Mouse (Mus musculus) embryonic facial prominence, embryonic 11.5 days (tissue): Measurements from ENCODE around the gene Hmga1. TPM values are rescaled to one million over a fixed set of nuclear protein-coding genes. Genes with fewer than 3 reads are reported as not detected.

ENCODE experiments used
- ATAC-seq: fragments of 200-750 bp; cut with Nextera tagmentation; replicated peaks from 2 replicates; pipeline ENCODE4 v1.8.0; 2017; ENCODE audit warnings: low read depth; ENCODE audit not compliant: insufficient number of reproducible peaks, low FRiP score, low TSS enrichment
- DNase-seq: peaks from one replicate; pipeline ENCODE4 v3.0.0-alpha.2; 2015; ENCODE audit warnings: low spot score
- H3K27ac ChIP-seq: fragments of 300-500 bp; sonication (generic); replicated peaks from 2 replicates; pipeline ENCODE4 v1.5.1; 2014; ENCODE audit warnings: mild to moderate bottlenecking, low read depth, low read length, control low read depth
- H3K27me3 ChIP-seq: fragments of 300-500 bp; sonication (generic); 2 replicates; pipeline ENCODE4 v1.6.1; 2014; ENCODE audit warnings: mild to moderate bottlenecking, low read length, moderate library complexity, mixed read lengths; ENCODE audit not compliant: control insufficient read depth, insufficient read depth
- H3K36me3 ChIP-seq: fragments of 300-500 bp; sonication (generic); replicated peaks from 2 replicates; pipeline ENCODE4 v1.6.1; 2014; ENCODE audit warnings: low read depth, mild to moderate bottlenecking, low read length, moderate library complexity, mixed read lengths; ENCODE audit not compliant: control insufficient read depth, insufficient read depth
- H3K4me1 ChIP-seq: fragments of 300-500 bp; sonication (generic); 2 replicates; pipeline ENCODE4 v1.6.1; 2014; ENCODE audit warnings: low read length, mixed read lengths; ENCODE audit not compliant: control insufficient read depth, insufficient read depth
- H3K4me2 ChIP-seq: fragments of 300-500 bp; sonication (generic); 2 replicates; pipeline ENCODE4 v1.6.1; 2014; ENCODE audit warnings: low read depth, mild to moderate bottlenecking, control low read depth, low read length, moderate library complexity
- H3K4me3 ChIP-seq: fragments of 300-500 bp; sonication (generic); 2 replicates; pipeline ENCODE4 v1.5.1; 2014; ENCODE audit warnings: low read depth, low read length, control low read depth
- H3K9ac ChIP-seq: fragments of 300-500 bp; sonication (generic); replicated peaks from 2 replicates; pipeline ENCODE4 v1.6.1; 2014; ENCODE audit warnings: mild to moderate bottlenecking, control low read depth, low read length
- H3K9me3 ChIP-seq: fragments of 300-500 bp; sonication (generic); replicated peaks from 2 replicates; pipeline ENCODE4 v1.6.1; 2016; ENCODE audit warnings: mild to moderate bottlenecking, low read length, inconsistent platforms, mixed read lengths; ENCODE audit not compliant: control insufficient read depth
- WGBS: fragments of 180-500 bp; shearing (Covaris S2); extraction: QIAGEN DNeasy Blood & Tissue Kit; methylation state at CpG from one replicate; pipeline ENCODE4 v1.1.7; 2014; 5-methylcytosine and 5-hydroxymethylcytosine counted together
- polyA plus RNA-seq: library from polyadenylated mRNA; unstranded; fragments of >200 nt; fragmentation: Nextera tagmentation; extraction: Ambion mirVana; gene quantifications from 2 replicates; pipeline ENCODE4 v1.2.1, GENCODE M21; 2014

Gene Hmga1
- polyA plus RNA-seq, 1 experiment from 2014 or later = 415 TPM

DNA sequence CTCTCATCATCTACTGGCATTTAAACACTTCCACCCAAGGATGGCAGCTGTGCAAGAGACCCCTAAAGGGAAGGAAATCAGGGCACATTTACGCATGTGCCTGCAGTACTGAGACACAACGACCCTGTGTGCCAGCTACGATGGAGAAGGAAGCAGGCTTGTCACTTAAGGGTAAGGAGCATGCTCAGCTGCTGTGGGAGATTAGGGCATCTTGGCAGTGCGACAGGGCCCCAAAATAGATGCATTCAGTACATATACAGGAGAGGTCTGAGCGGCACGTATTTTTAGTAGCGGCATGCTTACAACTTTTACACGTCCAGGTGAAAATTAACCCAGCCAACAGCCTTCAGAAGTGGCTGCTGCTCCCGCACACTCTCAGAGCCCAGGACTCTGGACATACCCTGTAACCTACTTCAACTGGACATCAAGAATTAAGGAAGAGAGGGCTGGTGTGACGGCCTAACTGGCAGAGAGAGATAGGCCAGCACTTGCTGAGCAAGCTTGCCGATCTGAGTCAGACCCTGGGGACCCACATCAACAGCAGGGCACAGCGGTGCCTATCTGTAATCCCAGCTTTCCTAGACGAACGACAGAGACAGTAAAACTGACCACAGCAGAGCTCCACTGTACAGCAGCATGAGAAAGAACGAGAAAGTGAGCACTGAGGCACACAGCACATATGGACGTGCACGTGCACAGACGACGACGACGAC, 47.4 kb downstream of the Hmga1 start:
- Histone ChIP-seq H3K4me3 (no peak overlapping the region), H3K27ac (no peak overlapping the region), H3K9me3 (no peaks in the 10 kb centered on the region), H3K27me3 (no peaks in the 10 kb centered on the region), H3K36me3 (peaks cover 2% of the 10 kb centered on the region; the same call in 1 of the 2 replicates), H3K4me2 (no peak overlapping the region), H3K4me1 (no peaks in the 10 kb centered on the region), H3K9ac (no peak overlapping the region)
- 84% methylated on average over 21 of the region's 21 CpGs for WGBS
- ATAC-seq (no peak), DNase-seq (no peak)

DNA sequence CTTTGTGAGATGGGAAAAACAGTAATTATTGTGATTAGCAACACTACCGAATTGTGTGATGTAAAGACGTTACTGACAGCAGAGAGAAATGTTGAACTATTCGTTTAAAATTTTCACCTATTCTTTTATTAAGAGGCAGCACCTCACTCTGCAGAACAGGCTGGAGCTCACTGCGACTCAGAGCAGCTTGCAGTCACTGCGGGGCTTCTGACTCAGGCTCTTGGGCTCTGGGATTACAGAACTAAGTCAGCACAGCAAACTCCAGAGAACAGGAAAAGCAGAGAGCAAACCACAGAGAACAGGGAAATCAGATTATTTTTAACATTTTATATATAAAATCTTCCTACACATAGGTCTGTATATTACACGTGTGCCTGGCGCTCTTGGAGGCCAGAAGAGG, 53.3 kb downstream of the Hmga1 start:
- ATAC-seq = no peak
- Histone ChIP-seq H3K27me3 (no peaks in the 10 kb centered on the region), H3K27ac (no peak overlapping the region), H3K4me3 (no peak overlapping the region), H3K9me3 (no peaks in the 10 kb centered on the region), H3K4me1 (no peaks in the 10 kb centered on the region), H3K9ac (no peak overlapping the region), H3K36me3 (peaks cover 2% of the 10 kb centered on the region; the same call in 1 of the 2 replicates), H3K4me2 (no peak overlapping the region)
- no peak for DNase-seq
- 89% methylated on average over 7 of the region's 7 CpGs for WGBS

GRCm38 (mm10) chr17:27610679-27611518, 54.6 kb downstream of the Hmga1 start:
- Histone ChIP-seq H3K27ac (no peak overlapping the region), H3K9ac (no peak overlapping the region), H3K4me2 (no peak overlapping the region), H3K27me3 (no peaks in the 10 kb centered on the region), H3K4me3 (no peak overlapping the region), H3K4me1 (no peaks in the 10 kb centered on the region), H3K36me3 (peaks cover 2% of the 10 kb centered on the region; the same call in 1 of the 2 replicates), H3K9me3 (no peaks in the 10 kb centered on the region)
- ATAC-seq = no peak
- DNase-seq = no peak
- 89% methylated on average over 10 of the region's 10 CpGs for WGBS

DNA sequence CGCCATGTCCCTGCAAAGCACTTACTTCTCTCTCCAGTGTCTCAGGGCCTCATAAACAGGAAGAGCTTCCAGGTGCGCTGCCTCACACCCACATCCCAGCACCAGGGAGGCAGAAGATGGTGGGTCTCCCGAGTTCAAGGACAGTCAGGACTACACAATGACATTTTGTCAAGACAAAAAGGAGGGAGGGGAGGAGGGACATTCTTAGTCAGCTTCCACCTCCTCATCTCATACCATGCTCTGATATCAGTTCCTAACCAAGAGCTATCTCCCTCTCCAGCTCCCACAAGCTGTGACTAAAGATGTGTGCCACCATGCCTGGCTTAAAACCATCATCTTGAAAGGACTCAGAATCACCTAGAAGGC, 55.2 kb downstream of the Hmga1 start:
- Histone ChIP-seq H3K4me1 (no peaks in the 10 kb centered on the region), H3K36me3 (peaks cover 2% of the 10 kb centered on the region), H3K9ac (no peak overlapping the region), H3K4me3 (no peak overlapping the region), H3K4me2 (no peak overlapping the region), H3K27ac (no peak overlapping the region), H3K27me3 (no peaks in the 10 kb centered on the region), H3K9me3 (no peaks in the 10 kb centered on the region)
- no peak for ATAC-seq
- no peak for DNase-seq
- 55% methylated on average over 3 of the region's 3 CpGs for WGBS

- peaks cover 2% of the 10 kb centered on the region for H3K36me3 ChIP-seq
- no peaks in the 10 kb centered on the region for H3K27me3 ChIP-seq
- WGBS = 93% methylated on average over 5 of the region's 5 CpGs
- no peak for DNase-seq
- no peak overlapping the region for H3K27ac ChIP-seq
- H3K4me2 ChIP-seq = no peak overlapping the region
- no peaks in the 10 kb centered on the region for H3K4me1 ChIP-seq
- no peak overlapping the region for H3K9ac ChIP-seq
- no peak for ATAC-seq
- H3K4me3 ChIP-seq = no peak overlapping the region
- no peaks in the 10 kb centered on the region for H3K9me3 ChIP-seq
Measured at GRCm38 (mm10) chr17:27611994-27612393, 55.7 kb downstream of the Hmga1 start.

DNA sequence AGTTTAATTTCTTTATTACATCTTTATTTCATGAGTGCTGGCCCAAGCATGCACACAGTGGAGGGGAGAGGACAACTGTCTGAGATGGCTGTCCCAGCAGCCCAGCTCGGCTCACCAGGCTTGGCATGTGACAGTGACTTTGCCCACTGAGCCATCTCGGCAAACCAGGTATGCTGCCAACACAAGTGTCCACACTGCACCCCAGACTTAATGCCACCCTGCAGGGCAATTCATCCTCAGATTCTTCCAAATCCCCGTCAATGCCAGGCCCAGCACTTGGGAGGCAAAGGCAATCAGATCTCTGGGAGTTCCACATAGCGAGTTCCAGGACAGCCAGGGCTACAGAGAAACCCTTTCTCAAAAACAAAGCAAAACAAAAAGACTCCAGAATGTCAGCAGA, 56.7 kb downstream of the Hmga1 start:
- peaks cover 2% of the 10 kb centered on the region for H3K36me3 ChIP-seq
- H3K4me2 ChIP-seq = no peak overlapping the region
- H3K27me3 ChIP-seq = no peaks in the 10 kb centered on the region
- 81% methylated on average over 4 of the region's 4 CpGs for WGBS
- no peak overlapping the region for H3K4me3 ChIP-seq
- no peak overlapping the region for H3K9ac ChIP-seq
- no peak overlapping the region for H3K27ac ChIP-seq
- H3K4me1 ChIP-seq = no peaks in the 10 kb centered on the region
- H3K9me3 ChIP-seq = no peaks in the 10 kb centered on the region
- ATAC-seq (no peak), DNase-seq (no peak)

Other genes with a start within 250 kb of the Hmga1 start
- 0.49 and 0.88 TPM in 2 replicates for gene Grm4, start 35.1 kb upstream of the Hmga1 start, polyA plus RNA-seq
- 13.3 and 16.7 TPM in 2 replicates for gene AI413582, start 9.3 kb downstream of the Hmga1 start, polyA plus RNA-seq
- gene Nudt3, start 67.0 kb downstream of the Hmga1 start, polyA plus RNA-seq = 37.2 and 37.3 TPM in 2 replicates
- not detected in 2 replicates for gene RPS10-NUDT3, start 78.7 kb downstream of the Hmga1 start, polyA plus RNA-seq
- 919 and 920 TPM in 2 replicates for gene Rps10, start 80.2 kb downstream of the Hmga1 start, polyA plus RNA-seq
- gene Pacsin1, start 99.0 kb downstream of the Hmga1 start, polyA plus RNA-seq = 4.7 and 6.4 TPM in 2 replicates
- 0.18 TPM in 1 of 2 replicates, not detected in the other for gene Spdef, start 172.5 kb downstream of the Hmga1 start, polyA plus RNA-seq